Mouse (Mus musculus) heart, postnatal 0 days (tissue): ENCODE data around the gene Gm21915.

Source experiments
- CTCF ChIP-seq: IDR thresholded peaks from 2 replicates; pipeline ENCODE4 v1.5.1; 2016; ENCODE audit warnings: antibody characterized with exemption, control low read depth, low read depth
- EP300 ChIP-seq: IDR thresholded peaks from 2 replicates; pipeline ENCODE4 v1.6.1; 2016; ENCODE audit warnings: antibody characterized with exemption, low read depth

- no peak for TF ChIP-seq EP300
- TF ChIP-seq CTCF = no peak
These were observed 5.0 kb downstream of the Gm21915 start for GRCm38 (mm10) chr9:40675203-40675958.
